Mouse (Mus musculus): ENCODE results near the gene Olfr1039. TPM values are rescaled to one million over a fixed set of nuclear protein-coding genes. Genes with fewer than 3 reads are reported as not detected.
"Not testable (repeated sequence)": the region's sequence is repeated elsewhere in the genome, so short reads cannot be mapped to it uniquely, and the experiment has no call there.

The Olfr1039 gene
- polyA plus RNA-seq (2015; fragmentation: Nextera tagmentation; extraction: Ambion mirVana): not detected in 2 replicates

GRCm38 (mm10) chr2:86135828-86136227 is at the start of gene Olfr1039:
Olfr1039 (minus strand) TSS chr2:86135928.
- Histone ChIP-seq H3K36me3 (ENCODE audit: control insufficient read depth, insufficient read depth) (no peaks in the 10 kb centered on the region), H3K27ac (ENCODE audit: low read length) (no peak within 1 kb of the TSS), H3K4me3 (ENCODE audit: low read depth, low read length) (no peak within 1 kb of the TSS), H3K9ac (ENCODE audit: low read depth, low read length) (no peak within 1 kb of the TSS), H3K4me1 (ENCODE audit: control insufficient read depth, low read depth, low read length) (no peaks in the 10 kb centered on the region), H3K4me2 (ENCODE audit: low read depth, low read length) (no peak within 1 kb of the TSS), H3K9me3 (replicated peaks; ENCODE audit: control insufficient read depth, low read length) (no peaks in the 10 kb centered on the region), H3K27me3 (ENCODE audit: control insufficient read depth, insufficient read depth, low read depth, low read length) (no peaks in the 10 kb centered on the region)
- ATAC-seq (ENCODE audit: low read depth): no peak
- WGBS (ENCODE audit: insufficient replicate concordance): 73% methylated on average over 1 of the region's 1 CpGs

GRCm38 (mm10) chr2:86179950-86180349 is 44.2 kb upstream of the Olfr1039 start:
- Histone ChIP-seq H3K27me3 (ENCODE audit: control insufficient read depth, insufficient read depth, low read depth, low read length) (no peaks in the 10 kb centered on the region), H3K36me3 (ENCODE audit: control insufficient read depth, insufficient read depth) (no peaks in the 10 kb centered on the region), H3K9me3 (replicated peaks; ENCODE audit: control insufficient read depth, low read length) (no peaks in the 10 kb centered on the region), H3K4me2 (ENCODE audit: low read depth, low read length) (no peak overlapping the region), H3K4me1 (ENCODE audit: control insufficient read depth, low read depth, low read length) (no peaks in the 10 kb centered on the region), H3K9ac (ENCODE audit: low read depth, low read length) (no peak overlapping the region), H3K4me3 (ENCODE audit: low read depth, low read length) (no peak overlapping the region), H3K27ac (ENCODE audit: low read length) (no peak overlapping the region)
- WGBS (ENCODE audit: insufficient replicate concordance): 71% methylated on average over 3 of the region's 3 CpGs
- no peak for ATAC-seq (ENCODE audit: low read depth)

- Histone ChIP-seq H3K9me3 (replicated peaks; ENCODE audit: control insufficient read depth, low read length) (no peaks in the 10 kb centered on the region), H3K27me3 (ENCODE audit: control insufficient read depth, insufficient read depth, low read depth, low read length) (no peaks in the 10 kb centered on the region), H3K36me3 (ENCODE audit: control insufficient read depth, insufficient read depth) (no peaks in the 10 kb centered on the region), H3K4me2 (ENCODE audit: low read depth, low read length) (no peak within 1 kb of the TSS), H3K9ac (ENCODE audit: low read depth, low read length) (no peak within 1 kb of the TSS), H3K4me3 (ENCODE audit: low read depth, low read length) (no peak within 1 kb of the TSS), H3K4me1 (ENCODE audit: control insufficient read depth, low read depth, low read length) (no peaks in the 10 kb centered on the region), H3K27ac (ENCODE audit: low read length) (no peak within 1 kb of the TSS)
- ATAC-seq (ENCODE audit: low read depth): no peak
Observed at GRCm38 (mm10) chr2:86177720-86178119, 42.0 kb upstream of the Olfr1039 start, which contains the start of gene Olfr1044. Olfr1044 (minus strand) TSS chr2:86177820.

- WGBS (ENCODE audit: insufficient replicate concordance): 26% methylated on average over 7 of the region's 7 CpGs
- not testable (repeated sequence) for H3K4me3 ChIP-seq (ENCODE audit: low read depth, low read length); H3K4me2 ChIP-seq (ENCODE audit: low read depth, low read length); ATAC-seq (ENCODE audit: low read depth); H3K27ac ChIP-seq (ENCODE audit: low read length); H3K9ac ChIP-seq (ENCODE audit: low read depth, low read length); H3K9me3 ChIP-seq (replicated peaks; ENCODE audit: control insufficient read depth, low read length); H3K36me3 ChIP-seq (ENCODE audit: control insufficient read depth, insufficient read depth); H3K4me1 ChIP-seq (ENCODE audit: control insufficient read depth, low read depth, low read length); H3K27me3 ChIP-seq (ENCODE audit: control insufficient read depth, insufficient read depth, low read depth, low read length)
Observed at GRCm38 (mm10) chr2:86175422-86175821, 39.7 kb upstream of the Olfr1039 start.

GRCm38 (mm10) chr2:86167422-86167821 is 31.7 kb upstream of the Olfr1039 start, which contains the start of gene Olfr1043:
Olfr1043 (minus strand) TSS chr2:86167522.
- H3K27me3 ChIP-seq (ENCODE audit: control insufficient read depth, insufficient read depth, low read depth, low read length): no peaks in the 10 kb centered on the region
- no peak within 1 kb of the TSS for H3K4me3 ChIP-seq (ENCODE audit: low read depth, low read length)
- H3K9me3 ChIP-seq (replicated peaks; ENCODE audit: control insufficient read depth, low read length): no peaks in the 10 kb centered on the region
- H3K4me1 ChIP-seq (ENCODE audit: control insufficient read depth, low read depth, low read length): no peaks in the 10 kb centered on the region
- no peak within 1 kb of the TSS for H3K9ac ChIP-seq (ENCODE audit: low read depth, low read length)
- WGBS (ENCODE audit: insufficient replicate concordance): 62% methylated on average over 2 of the region's 2 CpGs
- no peak within 1 kb of the TSS for H3K27ac ChIP-seq (ENCODE audit: low read length)
- no peak within 1 kb of the TSS for H3K4me2 ChIP-seq (ENCODE audit: low read depth, low read length)
- H3K36me3 ChIP-seq (ENCODE audit: control insufficient read depth, insufficient read depth): no peaks in the 10 kb centered on the region
- ATAC-seq (ENCODE audit: low read depth): no peak

- H3K36me3 ChIP-seq (ENCODE audit: control insufficient read depth, insufficient read depth): no peaks in the 10 kb centered on the region
- H3K4me2 ChIP-seq (ENCODE audit: low read depth, low read length): no peak within 1 kb of the TSS
- H3K27me3 ChIP-seq (ENCODE audit: control insufficient read depth, insufficient read depth, low read depth, low read length): no peaks in the 10 kb centered on the region
- 69% methylated on average over 2 of the region's 2 CpGs for WGBS (ENCODE audit: insufficient replicate concordance)
- no peaks in the 10 kb centered on the region for H3K9me3 ChIP-seq (replicated peaks; ENCODE audit: control insufficient read depth, low read length)
- no peak for ATAC-seq (ENCODE audit: low read depth)
- H3K4me3 ChIP-seq (ENCODE audit: low read depth, low read length): no peak within 1 kb of the TSS
- H3K27ac ChIP-seq (ENCODE audit: low read length): no peak within 1 kb of the TSS
- H3K4me1 ChIP-seq (ENCODE audit: control insufficient read depth, low read depth, low read length): no peaks in the 10 kb centered on the region
- H3K9ac ChIP-seq (ENCODE audit: low read depth, low read length): no peak within 1 kb of the TSS
Observed at GRCm38 (mm10) chr2:86161738-86162137, 26.0 kb upstream of the Olfr1039 start, which contains the start of gene Olfr1042. Olfr1042 (minus strand) TSS chr2:86161838.

- H3K27ac ChIP-seq (ENCODE audit: low read length): no peak within 1 kb of the TSS
- H3K4me2 ChIP-seq (ENCODE audit: low read depth, low read length): no peak within 1 kb of the TSS
- no peaks in the 10 kb centered on the region for H3K36me3 ChIP-seq (ENCODE audit: control insufficient read depth, insufficient read depth)
- H3K27me3 ChIP-seq (ENCODE audit: control insufficient read depth, insufficient read depth, low read depth, low read length): no peaks in the 10 kb centered on the region
- no peak within 1 kb of the TSS for H3K9ac ChIP-seq (ENCODE audit: low read depth, low read length)
- H3K4me1 ChIP-seq (ENCODE audit: control insufficient read depth, low read depth, low read length): no peaks in the 10 kb centered on the region
- WGBS (ENCODE audit: insufficient replicate concordance): 67% methylated on average over 1 of the region's 1 CpGs
- no peak for ATAC-seq (ENCODE audit: low read depth)
- no peaks in the 10 kb centered on the region for H3K9me3 ChIP-seq (replicated peaks; ENCODE audit: control insufficient read depth, low read length)
- H3K4me3 ChIP-seq (ENCODE audit: low read depth, low read length): no peak within 1 kb of the TSS
Observed at GRCm38 (mm10) chr2:86146632-86147031, 10.9 kb upstream of the Olfr1039 start, which contains the start of gene Olfr1040. Olfr1040 (minus strand) TSS chr2:86146732.

- Histone ChIP-seq H3K27ac (ENCODE audit: low read length) (no peak within 1 kb of the TSS), H3K4me2 (ENCODE audit: low read depth, low read length) (no peak within 1 kb of the TSS), H3K27me3 (ENCODE audit: control insufficient read depth, insufficient read depth, low read depth, low read length) (no peaks in the 10 kb centered on the region), H3K36me3 (ENCODE audit: control insufficient read depth, insufficient read depth) (no peaks in the 10 kb centered on the region), H3K4me1 (ENCODE audit: control insufficient read depth, low read depth, low read length) (no peaks in the 10 kb centered on the region), H3K4me3 (ENCODE audit: low read depth, low read length) (no peak within 1 kb of the TSS), H3K9me3 (replicated peaks; ENCODE audit: control insufficient read depth, low read length) (no peaks in the 10 kb centered on the region), H3K9ac (ENCODE audit: low read depth, low read length) (no peak within 1 kb of the TSS)
- 75% methylated on average over 2 of the region's 2 CpGs for WGBS (ENCODE audit: insufficient replicate concordance)
- no peak for ATAC-seq (ENCODE audit: low read depth)
Observed at GRCm38 (mm10) chr2:86087285-86087684, 48.4 kb downstream of the Olfr1039 start, which contains the start of gene Olfr1037. Olfr1037 (minus strand) TSS chr2:86087385.

GRCm38 (mm10) chr2:86080478-86080877 is 55.2 kb downstream of the Olfr1039 start:
- not testable (repeated sequence) for H3K9me3 ChIP-seq (replicated peaks; ENCODE audit: control insufficient read depth, low read length); H3K36me3 ChIP-seq (ENCODE audit: control insufficient read depth, insufficient read depth); H3K4me2 ChIP-seq (ENCODE audit: low read depth, low read length); H3K27me3 ChIP-seq (ENCODE audit: control insufficient read depth, insufficient read depth, low read depth, low read length); H3K27ac ChIP-seq (ENCODE audit: low read length); H3K9ac ChIP-seq (ENCODE audit: low read depth, low read length); ATAC-seq (ENCODE audit: low read depth); H3K4me3 ChIP-seq (ENCODE audit: low read depth, low read length); H3K4me1 ChIP-seq (ENCODE audit: control insufficient read depth, low read depth, low read length)
- WGBS (ENCODE audit: insufficient replicate concordance): 76% methylated on average over 1 of the region's 1 CpGs

Measured in liver, embryonic 16.5 days (tissue).